Mouse (Mus musculus): Measurements from ENCODE around the gene Ssxb5. TPM values are rescaled to one million over a fixed set of nuclear protein-coding genes. Genes with fewer than 3 reads are reported as not detected.
"Not testable (repeated sequence)": the region's sequence is repeated elsewhere in the genome, so short reads cannot be mapped to it uniquely, and the experiment has no call there.

The Ssxb5 gene
- not detected in 2 replicates for polyA plus RNA-seq (2014; fragmentation: Nextera tagmentation; extraction: Ambion mirVana)

GRCm38 (mm10) chrX:8803391-8803790 is at the start of gene Ssxb5:
Ssxb5 (plus strand) TSS chrX:8803691.
- not testable (repeated sequence) for H3K27me3 ChIP-seq (ENCODE audit: control insufficient read depth, insufficient read depth, low read length); H3K4me3 ChIP-seq (ENCODE audit: low read depth, low read length); H3K36me3 ChIP-seq (ENCODE audit: control insufficient read depth, insufficient read depth, low read length); H3K27ac ChIP-seq (ENCODE audit: low read depth, low read length); H3K4me1 ChIP-seq (replicated peaks; ENCODE audit: control insufficient read depth, insufficient read depth, low read length); H3K9me3 ChIP-seq (ENCODE audit: control insufficient read depth, low read length); DNase-seq (ENCODE audit: low spot score); ATAC-seq (ENCODE audit: low FRiP score); H3K4me2 ChIP-seq (replicated peaks; ENCODE audit: low read depth, low read length); H3K9ac ChIP-seq (ENCODE audit: low read depth, low read length)
- WGBS = 82% methylated on average over 4 of the region's 4 CpGs

GRCm38 (mm10) chrX:8832043-8832442 is 28.6 kb downstream of the Ssxb5 start:
- Histone ChIP-seq H3K36me3 (ENCODE audit: control insufficient read depth, insufficient read depth, low read length) (no peaks in the 10 kb centered on the region), H3K27me3 (ENCODE audit: control insufficient read depth, insufficient read depth, low read length) (no peaks in the 10 kb centered on the region), H3K4me3 (ENCODE audit: low read depth, low read length) (no peak overlapping the region), H3K4me2 (replicated peaks; ENCODE audit: low read depth, low read length) (no peak overlapping the region), H3K9ac (ENCODE audit: low read depth, low read length) (no peak overlapping the region), H3K4me1 (replicated peaks; ENCODE audit: control insufficient read depth, insufficient read depth, low read length) (no peaks in the 10 kb centered on the region), H3K9me3 (ENCODE audit: control insufficient read depth, low read length) (no peaks in the 10 kb centered on the region), H3K27ac (ENCODE audit: low read depth, low read length) (no peak overlapping the region)
- no peak for ATAC-seq (ENCODE audit: low FRiP score)
- peak; percentile 37 for DNase-seq (ENCODE audit: low spot score)

- no peak within 1 kb of the TSS for H3K9ac ChIP-seq (ENCODE audit: low read depth, low read length)
- H3K4me2 ChIP-seq (replicated peaks; ENCODE audit: low read depth, low read length) = no peak within 1 kb of the TSS
- H3K4me1 ChIP-seq (replicated peaks; ENCODE audit: control insufficient read depth, insufficient read depth, low read length) = no peaks in the 10 kb centered on the region
- no peaks in the 10 kb centered on the region for H3K9me3 ChIP-seq (ENCODE audit: control insufficient read depth, low read length)
- H3K27ac ChIP-seq (ENCODE audit: low read depth, low read length) = no peak within 1 kb of the TSS
- no peak for ATAC-seq (ENCODE audit: low FRiP score)
- H3K27me3 ChIP-seq (ENCODE audit: control insufficient read depth, insufficient read depth, low read length) = no peaks in the 10 kb centered on the region
- H3K36me3 ChIP-seq (ENCODE audit: control insufficient read depth, insufficient read depth, low read length) = no peaks in the 10 kb centered on the region
- no peak within 1 kb of the TSS for H3K4me3 ChIP-seq (ENCODE audit: low read depth, low read length)
- WGBS = 88% methylated on average over 1 of the region's 1 CpGs
- no peak for DNase-seq (ENCODE audit: low spot score)
Measured at GRCm38 (mm10) chrX:8843694-8844093, 40.2 kb downstream of the Ssxb5 start, which contains the start of gene Gm6592. Gm6592 (plus strand) TSS chrX:8843994.

- H3K27me3 ChIP-seq (ENCODE audit: control insufficient read depth, insufficient read depth, low read length) = no peaks in the 10 kb centered on the region
- H3K4me2 ChIP-seq (replicated peaks; ENCODE audit: low read depth, low read length) = no peak overlapping the region
- no peaks in the 10 kb centered on the region for H3K9me3 ChIP-seq (ENCODE audit: control insufficient read depth, low read length)
- H3K4me1 ChIP-seq (replicated peaks; ENCODE audit: control insufficient read depth, insufficient read depth, low read length) = no peaks in the 10 kb centered on the region
- 91% methylated on average over 10 of the region's 10 CpGs for WGBS
- no peak for DNase-seq (ENCODE audit: low spot score)
- no peak overlapping the region for H3K27ac ChIP-seq (ENCODE audit: low read depth, low read length)
- H3K36me3 ChIP-seq (ENCODE audit: control insufficient read depth, insufficient read depth, low read length) = no peaks in the 10 kb centered on the region
- ATAC-seq (ENCODE audit: low FRiP score) = no peak
- no peak overlapping the region for H3K4me3 ChIP-seq (ENCODE audit: low read depth, low read length)
- no peak overlapping the region for H3K9ac ChIP-seq (ENCODE audit: low read depth, low read length)
Measured at GRCm38 (mm10) chrX:8852486-8852885, 49.0 kb downstream of the Ssxb5 start.

Other genes starting within 250 kb of the Ssxb5 start
- not detected in 2 replicates for gene Ssxb3, start 211.9 kb upstream of the Ssxb5 start, polyA plus RNA-seq (2014; fragmentation: Nextera tagmentation; extraction: Ambion mirVana)
- gene Ssxb8, start 112.8 kb upstream of the Ssxb5 start, polyA plus RNA-seq (2014; fragmentation: Nextera tagmentation; extraction: Ambion mirVana) = not detected in 2 replicates
- not detected in 2 replicates for gene Ssx9, start 55.3 kb upstream of the Ssxb5 start, polyA plus RNA-seq (2014; fragmentation: Nextera tagmentation; extraction: Ambion mirVana)
- gene Gm6592, start 40.3 kb downstream of the Ssxb5 start, polyA plus RNA-seq (2014; fragmentation: Nextera tagmentation; extraction: Ambion mirVana) = not detected in 2 replicates
- gene Gm5751, start 70.6 kb downstream of the Ssxb5 start, polyA plus RNA-seq (2014; fragmentation: Nextera tagmentation; extraction: Ambion mirVana) = not detected in 2 replicates
- gene B630019K06Rik, start 88.7 kb downstream of the Ssxb5 start, polyA plus RNA-seq (2014; fragmentation: Nextera tagmentation; extraction: Ambion mirVana) = 6.7 and 7.1 TPM in 2 replicates
- gene Fthl17b, start 159.3 kb downstream of the Ssxb5 start, polyA plus RNA-seq (2014; fragmentation: Nextera tagmentation; extraction: Ambion mirVana) = not detected in 2 replicates
- gene Fthl17c, start 172.9 kb downstream of the Ssxb5 start, polyA plus RNA-seq (2014; fragmentation: Nextera tagmentation; extraction: Ambion mirVana) = not detected in 2 replicates
- gene Fthl17d, start 183.1 kb downstream of the Ssxb5 start, polyA plus RNA-seq (2014; fragmentation: Nextera tagmentation; extraction: Ambion mirVana) = not detected in 2 replicates
- gene Fthl17e, start 229.8 kb downstream of the Ssxb5 start, polyA plus RNA-seq (2014; fragmentation: Nextera tagmentation; extraction: Ambion mirVana) = not detected in 2 replicates